Mouse (Mus musculus): ENCODE measurements around the gene Nod1.

Gene Nod1

GRCm38 (mm10) chr6:54877651-54878050 is 94.8 kb downstream of the Nod1 start:
- DNase-seq: no peak

- no peak for DNase-seq
These were observed 95.6 kb downstream of the Nod1 start for GRCm38 (mm10) chr6:54876782-54877181.
